Mouse (Mus musculus) heart, embryonic 14.5 days (tissue): ENCODE measurements around the gene Ppt2. TPM values are rescaled to one million over a fixed set of nuclear protein-coding genes. Genes with fewer than 3 reads are reported as not detected.

ENCODE experiments used
- ATAC-seq: fragments of 200-750 bp; cut with Nextera tagmentation; 2 replicates; pipeline ENCODE4 v1.8.0; 2017; ENCODE audit warnings: low read depth, moderate TSS enrichment; ENCODE audit not compliant: insufficient number of reproducible peaks, insufficient read depth, low FRiP score
- H3K27ac ChIP-seq, 2 experiments: fragments of 200-500 bp in 1 of 2; fragments of 300-500 bp in 1 of 2; sonication (generic) in 1 of 2; replicated peaks in 1 of 2; 2 replicates each; pipeline ENCODE4 v1.5.1; 2012 to 2014; ENCODE audit warnings: low read depth in 2 of 2, low read length in 2 of 2, control low read depth in 1 of 2, mild to moderate bottlenecking in 1 of 2, mixed read lengths in 1 of 2; ENCODE audit not compliant: control insufficient read depth in 1 of 2, insufficient read depth in 1 of 2
- H3K27me3 ChIP-seq: fragments of 300-500 bp; sonication (generic); 2 replicates; pipeline ENCODE4 v1.6.1; 2014; ENCODE audit warnings: mild to moderate bottlenecking, low read length, control low read depth; ENCODE audit not compliant: control insufficient read depth, insufficient read depth
- H3K36me3 ChIP-seq: fragments of 300-500 bp; sonication (generic); 2 replicates; pipeline ENCODE4 v1.6.1; 2014; ENCODE audit warnings: mild to moderate bottlenecking, control low read depth, low read length, mixed read lengths; ENCODE audit not compliant: control insufficient read depth, insufficient read depth
- H3K4me1 ChIP-seq, 2 experiments: fragments of 200-500 bp in 1 of 2; fragments of 300-500 bp in 1 of 2; sonication (generic) in 1 of 2; 2 replicates each; pipeline ENCODE4 v1.6.1; 2012 to 2014; ENCODE audit warnings: low read length in 2 of 2, control low read depth in 1 of 2, mixed read lengths in 1 of 2; ENCODE audit not compliant: control insufficient read depth in 2 of 2, insufficient read depth in 2 of 2
- H3K4me2 ChIP-seq: fragments of 300-500 bp; sonication (generic); 2 replicates; pipeline ENCODE4 v1.6.1; 2014; ENCODE audit warnings: mild to moderate bottlenecking, low read length
- H3K4me3 ChIP-seq, 2 experiments: fragments of 200-500 bp in 1 of 2; fragments of 300-500 bp in 1 of 2; sonication (generic) in 1 of 2; 2 replicates each; pipeline ENCODE4 v1.5.1; 2012 to 2014; ENCODE audit warnings: low read length in 2 of 2, mild to moderate bottlenecking in 2 of 2, control low read depth in 1 of 2, low read depth in 1 of 2, moderate library complexity in 1 of 2; ENCODE audit not compliant: control insufficient read depth in 1 of 2, insufficient read depth in 1 of 2
- H3K9ac ChIP-seq: fragments of 300-500 bp; sonication (generic); 2 replicates; pipeline ENCODE4 v1.6.1; 2014; ENCODE audit warnings: mild to moderate bottlenecking, low read length
- H3K9me3 ChIP-seq: fragments of 300-500 bp; sonication (generic); 2 replicates; pipeline ENCODE4 v1.6.1; 2016; ENCODE audit warnings: low read length, control low read depth; ENCODE audit not compliant: control insufficient read depth
- whole genome bisulfite sequencing: fragments of 180-500 bp; shearing (Covaris S2); extraction: QIAGEN DNeasy Blood & Tissue Kit; methylation state at CpG from one replicate; pipeline ENCODE4 v1.1.7; 2014; 5-methylcytosine and 5-hydroxymethylcytosine counted together
- polyA plus RNA-seq: library from polyadenylated mRNA; unstranded; fragments of >200 nt; fragmentation: Nextera tagmentation; extraction: Ambion mirVana; gene quantifications from 2 replicates; pipeline ENCODE4 v1.2.1, GENCODE M21; 2014

Gene Ppt2
- polyA plus RNA-seq, 1 experiment from 2014 or later, result 33.3 TPM

DNA sequence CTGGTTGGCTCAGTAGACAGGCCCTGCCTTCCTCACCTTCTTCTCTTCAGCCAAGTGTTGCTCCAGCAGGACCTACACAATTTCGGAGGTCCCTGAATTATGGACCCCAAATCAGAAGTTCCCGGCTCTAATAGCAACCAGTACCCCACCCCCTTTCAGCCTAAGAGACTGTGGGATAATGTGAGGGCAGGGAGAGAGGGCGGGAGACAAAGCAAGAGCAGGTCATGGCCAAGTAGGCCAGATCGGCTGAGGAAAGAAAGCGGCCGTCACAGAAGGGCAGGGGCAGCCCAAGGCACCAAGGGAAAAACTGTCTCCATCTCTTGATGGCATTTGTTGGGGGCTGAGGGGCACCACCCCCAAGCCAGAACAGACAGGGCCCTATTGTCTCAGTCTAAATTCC, 12.4 kb downstream of the Ppt2 start, which contains the start of gene Egfl8:
TSS of gene Egfl8 (minus strand) at position 101 of the 400 bp plus-strand sequence.
- Histone ChIP-seq H3K4me3 (no peak within 1 kb of the TSS), H3K9me3 (no peaks in the 10 kb centered on the region), H3K4me2 (no peak within 1 kb of the TSS), H3K4me1 (no peaks in the 10 kb centered on the region; a peak in 1 of 4 replicates), H3K27ac (no peak within 1 kb of the TSS), H3K36me3 (peaks cover 66% of the 10 kb centered on the region), H3K9ac (no peak within 1 kb of the TSS), H3K27me3 (no peaks in the 10 kb centered on the region)
- 77% methylated on average over 6 of the region's 6 CpGs for WGBS
- no peak for ATAC-seq

DNA sequence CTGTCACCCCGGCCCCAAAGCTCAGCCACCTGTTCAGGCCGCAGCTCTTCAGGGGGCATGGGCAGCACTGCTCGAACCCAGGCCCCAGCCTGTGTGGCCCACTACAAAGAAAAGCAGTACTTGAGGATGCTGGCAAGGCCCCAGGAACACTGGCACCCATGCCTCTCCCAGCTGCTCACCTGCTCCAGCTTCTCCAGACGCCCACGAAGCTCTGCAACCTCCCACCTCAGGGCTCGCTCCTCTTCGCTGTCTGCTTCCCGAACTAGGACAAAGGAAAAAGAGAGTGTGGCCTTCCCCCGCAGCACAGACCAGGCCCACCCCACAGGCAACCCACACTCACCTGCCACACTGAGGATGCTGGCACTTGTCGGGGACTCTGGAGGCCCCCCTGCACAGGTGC, 14.5 kb downstream of the Ppt2 start:
- H3K9me3 ChIP-seq, result no peaks in the 10 kb centered on the region
- no peaks in the 10 kb centered on the region for H3K27me3 ChIP-seq
- peaks cover 63% of the 10 kb centered on the region for H3K36me3 ChIP-seq
- WGBS, result 85% methylated on average over 10 of the region's 10 CpGs
- H3K4me1 ChIP-seq, result peaks cover 0 to 6% of the 10 kb centered on the region in 2 experiments; a peak in 3 of 4 replicates
- no peak overlapping the region for H3K9ac ChIP-seq
- no peak for ATAC-seq
- no peak overlapping the region for H3K4me3 ChIP-seq
- no peak overlapping the region for H3K27ac ChIP-seq
- no peak overlapping the region for H3K4me2 ChIP-seq

DNA sequence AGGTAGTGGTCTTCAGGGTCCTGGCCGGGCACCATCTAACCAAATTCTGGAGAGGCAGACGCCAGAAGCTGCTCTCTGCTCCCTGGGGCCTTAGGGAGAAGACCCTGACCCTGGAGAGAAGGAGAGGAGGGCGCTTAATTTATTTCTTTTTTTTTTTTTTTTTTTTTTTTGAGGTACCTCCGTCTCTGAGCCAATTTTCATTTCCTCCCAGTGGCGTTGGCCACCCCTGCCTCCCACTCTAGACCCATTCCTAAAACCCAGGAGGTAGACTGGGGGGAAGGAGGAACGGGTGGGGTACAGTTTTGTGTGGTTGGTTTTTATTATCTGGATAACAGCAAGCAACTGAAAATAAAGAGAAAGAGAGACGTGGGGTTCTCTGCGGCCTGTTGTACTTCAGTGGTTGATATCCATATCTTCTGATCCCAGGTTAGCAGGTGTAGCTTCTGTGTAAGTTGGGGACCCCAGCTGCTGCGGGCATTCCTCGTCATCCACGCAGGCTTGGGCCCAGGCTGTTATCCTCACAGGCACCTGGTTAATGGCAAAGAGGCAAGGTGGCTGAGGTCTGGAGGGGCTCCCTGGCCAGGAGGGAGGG, 15.2 kb downstream of the Ppt2 start:
- Histone ChIP-seq H3K4me2 (no peak overlapping the region), H3K4me3 (no peak overlapping the region), H3K36me3 (peaks cover 63% of the 10 kb centered on the region), H3K27ac (no peak overlapping the region), H3K9me3 (no peaks in the 10 kb centered on the region), H3K4me1 (peaks cover 0 to 13% of the 10 kb centered on the region in 2 experiments; a peak in 3 of 4 replicates), H3K9ac (no peak overlapping the region), H3K27me3 (no peaks in the 10 kb centered on the region)
- no peak for ATAC-seq
- 88% methylated on average over 11 of the region's 11 CpGs for WGBS

DNA sequence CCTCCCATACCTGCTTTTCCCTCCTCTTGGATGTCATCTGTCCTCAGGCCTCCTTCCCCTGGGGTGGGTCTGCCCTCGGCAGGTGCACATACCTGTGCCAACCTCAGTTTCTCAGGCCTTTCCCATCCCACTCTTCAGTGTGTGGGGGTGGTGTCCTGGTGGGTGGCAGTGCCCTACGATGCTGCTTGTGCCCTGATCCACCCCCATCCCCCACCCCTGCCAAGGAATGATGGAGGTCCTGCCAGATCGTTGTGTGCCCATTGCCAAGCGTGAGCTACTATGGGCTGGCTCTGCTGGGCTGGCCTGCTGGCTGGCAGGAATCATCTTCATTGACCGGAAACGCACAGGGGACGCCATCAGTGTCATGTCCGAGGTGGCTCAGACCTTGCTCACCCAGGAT, 17.3 kb downstream of the Ppt2 start:
- Histone ChIP-seq H3K36me3 (peaks cover 49% of the 10 kb centered on the region), H3K27me3 (no peaks in the 10 kb centered on the region), H3K4me1 (peaks cover 7 to 29% of the 10 kb centered on the region in 2 experiments), H3K9me3 (no peaks in the 10 kb centered on the region), H3K4me3 (no peak overlapping the region), H3K9ac (no peak overlapping the region), H3K4me2 (no peak overlapping the region), H3K27ac (no peak overlapping the region)
- 93% methylated on average over 8 of the region's 8 CpGs for WGBS
- no peak for ATAC-seq

DNA sequence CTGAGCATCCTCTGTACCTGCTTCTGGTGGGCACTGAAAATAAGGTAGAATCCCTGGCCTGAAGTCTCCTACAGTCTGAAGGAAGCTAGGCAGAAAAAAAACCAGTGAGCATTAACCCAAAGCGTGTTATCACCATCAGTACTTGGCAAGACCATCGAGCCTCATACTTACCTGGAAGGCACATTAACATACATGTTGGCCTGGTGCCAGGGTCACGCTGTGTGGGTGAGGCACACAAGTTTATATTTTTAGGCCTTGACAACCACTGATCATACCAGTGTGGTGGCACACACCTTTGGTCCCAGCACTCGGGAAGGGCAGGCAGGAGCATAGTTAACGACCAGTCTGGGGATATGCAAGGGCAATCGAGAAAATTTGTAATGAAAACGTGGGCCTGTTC, 20.3 kb downstream of the Ppt2 start:
- no peak overlapping the region for H3K4me3 ChIP-seq
- WGBS, result 77% methylated on average over 7 of the region's 7 CpGs
- no peaks in the 10 kb centered on the region for H3K9me3 ChIP-seq
- no peak overlapping the region for H3K27ac ChIP-seq
- no peak overlapping the region for H3K4me2 ChIP-seq
- no peak overlapping the region for H3K9ac ChIP-seq
- H3K4me1 ChIP-seq, result peaks cover 15 to 39% of the 10 kb centered on the region in 2 experiments
- peaks cover 31% of the 10 kb centered on the region for H3K36me3 ChIP-seq
- no peaks in the 10 kb centered on the region for H3K27me3 ChIP-seq
- ATAC-seq, result no peak

DNA sequence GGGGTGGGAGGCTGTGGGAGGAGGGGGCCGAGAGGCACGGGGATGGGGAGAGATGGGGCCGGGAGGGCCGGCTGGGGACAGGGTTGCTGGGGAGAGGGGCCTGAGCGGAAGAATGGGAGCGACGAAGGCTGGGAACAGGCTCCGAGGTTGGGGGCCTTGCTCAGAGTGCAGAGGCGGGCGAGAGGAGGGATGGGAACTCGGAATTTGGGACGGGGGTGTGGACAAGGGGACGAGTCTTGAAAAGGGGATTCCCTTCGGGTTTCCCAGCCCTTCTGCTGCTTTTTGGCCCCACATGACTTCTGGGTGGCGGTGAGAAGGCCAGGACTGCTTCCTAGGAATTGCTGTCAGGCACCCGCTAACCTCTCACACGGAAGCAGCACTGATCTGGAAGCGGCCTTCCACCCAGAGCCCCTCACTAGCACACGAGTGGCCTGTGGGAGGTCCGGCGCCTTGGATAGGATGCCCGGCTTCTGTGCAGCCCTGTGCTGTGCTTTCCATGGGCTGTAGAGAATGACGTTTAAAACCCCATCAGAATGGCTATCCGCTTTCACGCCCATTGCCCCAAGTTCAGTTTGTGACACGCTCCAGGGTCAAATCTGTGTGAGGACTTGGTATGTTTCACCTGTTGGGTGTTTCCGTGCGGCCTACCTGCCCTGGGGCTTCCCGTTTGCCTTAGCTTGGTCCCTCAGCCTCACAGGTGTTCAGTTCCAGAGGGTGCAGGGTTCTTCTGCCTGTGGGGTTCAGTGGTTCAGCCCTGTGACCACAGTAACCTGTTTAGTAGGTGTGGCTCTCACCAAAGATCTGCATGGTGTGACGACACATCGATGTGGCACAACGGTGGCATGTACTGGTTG, 21.9 kb downstream of the Ppt2 start:
- WGBS, result 16% methylated on average over 32 of the region's 32 CpGs
- Histone ChIP-seq H3K4me1 (peaks cover 15 to 45% of the 10 kb centered on the region in 2 experiments), H3K36me3 (peaks cover 21% of the 10 kb centered on the region)

DNA sequence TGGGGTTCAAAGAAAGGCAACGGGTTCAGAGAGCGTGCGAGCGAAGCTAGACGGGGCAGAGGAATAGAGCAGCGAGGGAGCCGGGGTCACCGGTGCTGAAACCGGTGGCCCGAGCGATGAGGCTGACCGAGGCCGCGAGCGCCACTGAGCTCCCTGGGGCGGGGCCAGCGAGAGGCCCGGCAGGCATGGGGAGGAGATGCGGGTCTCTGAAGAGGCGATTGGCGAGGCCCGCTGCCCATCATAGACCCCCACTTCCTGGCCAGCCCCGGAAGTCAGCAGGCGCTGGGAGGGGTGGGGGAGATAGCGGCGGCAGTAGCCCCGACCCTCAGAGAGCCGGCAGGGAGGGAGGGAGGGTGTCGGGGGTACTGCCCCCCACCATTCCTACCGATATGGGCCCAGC, 22.7 kb downstream of the Ppt2 start:
- peak overlapping the region; percentile 84 to 87 for H3K27ac ChIP-seq
- H3K9me3 ChIP-seq, result no peaks in the 10 kb centered on the region
- H3K36me3 ChIP-seq, result peaks cover 21% of the 10 kb centered on the region
- peak overlapping the region; percentile 95 for H3K9ac ChIP-seq
- peaks cover 15 to 45% of the 10 kb centered on the region in 2 experiments for H3K4me1 ChIP-seq
- WGBS, result 0% methylated on average over 24 of the region's 30 CpGs
- peak; percentile 41 for ATAC-seq
- H3K4me3 ChIP-seq, result peak overlapping the region; percentile 82 to 90
- H3K4me2 ChIP-seq, result peak overlapping the region; percentile 94
- no peaks in the 10 kb centered on the region for H3K27me3 ChIP-seq

More for the DNA sequence above, 21.9 kb downstream of the Ppt2 start:
- Histone ChIP-seq H3K9me3 (no peaks in the 10 kb centered on the region), H3K27me3 (no peaks in the 10 kb centered on the region), H3K9ac (peak overlapping the region; percentile 95), H3K4me2 (peak overlapping the region; percentile 94), H3K27ac (peak overlapping the region; percentile 49 to 87), H3K4me3 (peak overlapping the region; percentile 82 to 90)
- no peak for ATAC-seq
